Mouse (Mus musculus) liver, adult (tissue): Measurements from ENCODE around the gene Lmf1.

Experiments
- GATA4 ChIP-seq: IDR thresholded peaks from 2 replicates; pipeline ENCODE4 v1.6.1; 2014; ENCODE audit warnings: mild to moderate bottlenecking, low read length; ENCODE audit not compliant: insufficient replicate concordance

Gene Lmf1

GRCm38 (mm10) chr17:25582076-25582475, 3.2 kb downstream of the Lmf1 start:
- TF ChIP-seq GATA4: no peak

DNA sequence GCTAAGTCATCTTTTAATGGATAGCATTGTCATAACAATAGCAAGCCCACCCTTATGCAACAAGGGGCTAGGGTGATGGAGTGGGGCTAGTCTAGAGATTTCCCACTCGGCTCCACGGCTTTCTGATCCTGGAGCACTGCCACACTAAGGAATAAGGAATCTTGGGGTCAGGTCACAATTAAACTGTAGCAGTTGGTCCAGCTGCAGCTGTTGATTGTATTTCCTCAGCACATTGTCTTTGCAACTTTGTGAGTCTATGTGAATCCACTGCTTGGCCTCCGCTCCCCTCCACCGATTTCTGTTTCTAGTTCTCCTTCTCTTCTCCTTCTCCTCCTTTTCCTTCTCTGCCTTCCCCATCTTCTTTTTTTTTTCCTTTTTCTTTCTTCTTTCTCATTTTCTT, 4.2 kb downstream of the Lmf1 start:
- no peak for TF ChIP-seq GATA4

- TF ChIP-seq GATA4: no peak
These were observed 5.0 kb downstream of the Lmf1 start for GRCm38 (mm10) chr17:25583858-25584257.

DNA sequence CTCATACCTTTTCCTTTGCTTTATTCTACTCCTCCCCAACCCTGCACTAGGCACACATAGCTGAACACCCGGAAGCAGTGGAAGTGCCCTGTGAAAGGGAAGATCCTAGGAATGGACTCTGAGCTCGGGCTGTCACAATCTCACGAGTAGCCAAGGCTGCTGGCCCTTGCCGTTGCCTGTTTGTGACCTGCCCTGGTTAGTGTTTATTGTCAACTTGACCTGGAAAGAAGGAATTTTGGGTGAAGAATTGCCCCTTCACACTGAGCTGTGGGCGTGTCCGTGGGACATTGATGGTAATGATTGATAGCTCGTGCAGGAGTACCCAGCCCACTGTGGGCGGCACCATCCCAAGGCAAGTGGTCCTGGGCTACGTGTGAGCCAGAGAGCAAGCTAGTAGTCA, 5.8 kb downstream of the Lmf1 start:
- TF ChIP-seq GATA4: no peak

DNA sequence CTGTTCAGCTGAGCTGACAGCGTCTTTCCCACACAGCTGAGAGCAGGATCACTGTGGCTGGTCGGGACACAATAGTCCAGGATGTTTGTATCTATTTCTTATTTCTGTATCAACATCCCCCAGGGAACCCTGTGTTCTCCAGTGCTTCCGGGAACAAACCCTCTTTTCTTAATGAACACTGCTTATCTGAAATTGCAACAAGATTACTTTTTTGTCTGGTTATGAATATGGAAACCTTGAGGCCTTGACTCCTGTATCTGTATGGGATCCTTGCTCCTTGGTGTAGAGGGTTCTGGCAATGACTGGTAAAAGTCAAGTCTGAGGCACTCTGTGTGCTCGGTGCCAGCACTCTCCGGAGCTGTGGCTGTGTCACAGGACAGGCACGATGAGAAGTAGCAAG, 11.2 kb downstream of the Lmf1 start:
- peak; percentile 54; the same call in 1 of the 2 replicates for TF ChIP-seq GATA4

- TF ChIP-seq GATA4: no peak
These were observed 12.1 kb downstream of the Lmf1 start for GRCm38 (mm10) chr17:25590985-25591384.

DNA sequence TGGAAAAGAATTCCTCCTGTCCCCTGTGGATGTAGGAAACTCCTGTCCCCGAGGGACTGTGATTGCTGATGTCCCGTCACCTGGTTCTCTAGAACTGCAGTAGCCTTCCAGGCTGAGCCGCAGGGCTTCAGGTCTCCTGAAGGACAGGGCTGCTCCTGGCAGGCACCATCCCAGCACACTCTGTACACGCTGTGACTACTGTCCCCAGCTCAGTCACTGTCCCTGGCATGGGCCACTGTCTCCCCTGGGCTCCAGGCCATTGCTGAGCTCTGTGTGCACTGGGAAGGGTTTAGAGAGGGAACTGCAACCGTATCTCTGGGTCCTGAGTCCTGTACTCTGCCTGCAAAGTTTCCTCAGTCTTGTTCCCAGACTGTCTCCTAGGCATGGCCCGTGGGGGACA, 13.5 kb downstream of the Lmf1 start:
- TF ChIP-seq GATA4: no peak

GRCm38 (mm10) chr17:25593411-25594261, 14.8 kb downstream of the Lmf1 start:
- no peak for TF ChIP-seq GATA4

DNA sequence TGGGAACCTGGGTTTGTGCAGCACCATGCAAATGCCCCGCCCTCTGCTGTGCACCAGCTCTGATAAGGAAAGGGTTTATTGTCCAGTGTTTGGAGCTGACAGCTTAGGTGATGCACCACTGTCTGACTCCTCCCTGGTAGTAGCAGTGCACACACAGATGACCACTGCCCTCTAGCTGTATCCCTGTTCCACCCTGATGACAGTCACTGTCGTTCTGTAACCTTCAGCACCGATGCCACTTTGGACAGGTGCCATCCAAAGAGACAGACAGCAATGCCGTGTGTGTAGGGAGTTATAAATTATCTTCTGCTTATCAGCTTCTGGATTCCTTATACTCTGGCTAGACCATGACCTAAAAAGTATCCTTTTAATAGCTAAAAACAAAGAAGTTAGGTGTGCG, 16.6 kb downstream of the Lmf1 start:
- no peak for TF ChIP-seq GATA4

- no peak for TF ChIP-seq GATA4
These were observed 18.7 kb downstream of the Lmf1 start for GRCm38 (mm10) chr17:25597537-25597936.

- no peak for TF ChIP-seq GATA4
These were observed 23.5 kb downstream of the Lmf1 start for GRCm38 (mm10) chr17:25602366-25602765.

DNA sequence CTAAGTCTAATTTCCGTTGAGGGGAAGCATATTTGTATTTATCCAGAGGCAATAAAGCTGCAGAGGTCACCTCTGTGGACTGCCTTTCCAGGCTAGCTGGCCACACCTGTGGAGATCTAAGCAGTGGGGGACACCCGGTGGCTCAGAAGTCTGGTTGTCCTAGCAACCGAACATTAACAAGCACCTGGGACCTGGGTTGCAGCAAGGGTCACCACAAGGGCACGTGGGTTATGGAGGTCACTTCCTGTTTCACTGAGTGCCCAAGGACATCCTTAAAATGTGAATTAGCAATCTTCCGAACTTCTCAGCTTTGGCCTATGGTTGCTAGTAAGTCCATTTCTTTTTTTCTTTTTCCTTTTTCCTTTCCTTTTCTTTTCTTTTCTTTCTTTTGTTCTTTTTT, 25.3 kb downstream of the Lmf1 start:
- no peak for TF ChIP-seq GATA4

GRCm38 (mm10) chr17:25608137-25608785, 29.4 kb downstream of the Lmf1 start:
- TF ChIP-seq GATA4: no peak

GRCm38 (mm10) chr17:25608821-25609505, 30.1 kb downstream of the Lmf1 start:
- TF ChIP-seq GATA4: no peak

GRCm38 (mm10) chr17:25609506-25609828, 30.6 kb downstream of the Lmf1 start:
- no peak for TF ChIP-seq GATA4

DNA sequence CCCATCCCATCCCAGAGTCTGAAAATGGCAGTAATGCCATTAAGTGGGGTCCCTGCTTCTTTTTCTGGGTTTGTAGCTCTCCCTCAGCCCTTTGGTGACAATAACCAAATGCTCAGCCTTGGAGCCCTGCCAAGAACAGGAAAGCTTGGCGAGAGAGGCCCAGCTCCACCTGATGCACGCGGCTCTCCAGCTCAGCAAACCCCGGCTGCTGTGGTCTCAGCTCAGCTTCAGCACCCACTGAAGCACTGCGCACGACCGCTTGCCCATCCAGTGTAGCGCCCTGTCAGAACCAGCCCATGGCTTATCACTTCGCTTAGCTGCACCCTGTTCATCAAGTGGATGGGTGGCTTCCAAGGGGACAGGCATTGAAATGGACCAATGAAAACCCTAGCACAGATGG, 31.3 kb downstream of the Lmf1 start:
- TF ChIP-seq GATA4: no peak
